Mouse (Mus musculus): Measurements from ENCODE around the gene Vmn1r21. TPM values are rescaled to one million over a fixed set of nuclear protein-coding genes. Genes with fewer than 3 reads are reported as not detected.

Vmn1r21 gene
- total and polyA plus RNA-seq, 3 experiments: 0.22 TPM; not detected in 2

DNA sequence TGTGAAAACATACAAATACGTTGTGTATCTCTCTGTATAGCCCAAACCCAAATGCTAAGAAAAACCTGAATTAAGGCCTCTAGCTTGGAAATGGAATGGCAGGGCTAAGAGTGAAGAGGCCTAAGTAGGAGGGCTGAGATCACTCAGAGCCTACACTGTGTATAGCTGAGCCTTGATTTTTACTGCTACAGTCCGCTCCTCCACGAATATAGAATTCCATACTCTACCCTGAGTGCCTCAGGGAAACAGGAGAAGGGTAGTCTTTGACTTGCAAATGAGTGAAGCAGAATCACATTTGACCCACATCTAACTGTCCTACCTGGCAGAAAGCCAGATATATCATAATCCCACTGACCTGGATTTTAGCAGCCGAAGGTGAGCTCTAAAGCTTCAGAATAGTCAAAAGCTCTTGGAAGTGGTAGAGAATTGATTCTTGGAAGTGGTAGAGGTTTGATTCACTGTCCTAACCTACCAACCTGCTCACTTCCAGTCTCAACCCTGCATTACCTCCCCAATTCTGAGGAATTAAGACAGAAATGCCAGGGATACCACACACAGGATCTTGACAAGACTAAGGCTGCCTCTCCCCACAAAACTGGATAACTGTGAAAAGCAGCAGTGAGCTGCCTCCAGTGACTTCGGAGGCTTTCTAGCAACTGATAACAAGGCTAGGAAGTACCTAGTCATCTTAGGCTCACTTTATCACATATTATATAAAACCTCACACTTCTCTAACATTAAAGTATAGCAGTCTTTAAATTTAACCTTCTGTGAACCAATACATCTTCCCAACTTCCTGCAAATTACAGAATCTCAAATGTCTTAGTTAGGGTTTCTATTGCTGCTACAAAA is 44.7 kb downstream of the Vmn1r21 start:
- H3K9me3 ChIP-seq (replicated peaks): no peaks in the 10 kb centered on the region
- H3K4me3 ChIP-seq (ENCODE audit: low read depth, low read length): no peak overlapping the region
- ATAC-seq (ENCODE audit: extremely low read depth, insufficient number of reproducible peaks, low FRiP score, poor library complexity, severe bottlenecking): no peak
- no peaks in the 10 kb centered on the region for H3K27me3 ChIP-seq (ENCODE audit: insufficient read depth, low read length)
- peaks cover 28% of the 10 kb centered on the region for H3K36me3 ChIP-seq (replicated peaks)
- TF ChIP-seq GATA1 (IDR thresholded peaks at IDR 0.05; ENCODE audit: borderline replicate concordance, low read length) (no peak), CTCF (IDR thresholded peaks at IDR 0.05; ENCODE audit: low read depth, low read length) (no peak), TAL1 (conservative IDR thresholded peaks at IDR 0.05; ENCODE audit: low read depth, low read length) (no peak), GATA2 (IDR thresholded peaks at IDR 0.05; ENCODE audit: borderline replicate concordance, low read depth, low read length) (no peak)
- no peaks in the 10 kb centered on the region for H3K4me1 ChIP-seq (ENCODE audit: insufficient read depth, low read depth, low read length)
- no peak for DNase-seq (ENCODE audit: low spot score)

DNA sequence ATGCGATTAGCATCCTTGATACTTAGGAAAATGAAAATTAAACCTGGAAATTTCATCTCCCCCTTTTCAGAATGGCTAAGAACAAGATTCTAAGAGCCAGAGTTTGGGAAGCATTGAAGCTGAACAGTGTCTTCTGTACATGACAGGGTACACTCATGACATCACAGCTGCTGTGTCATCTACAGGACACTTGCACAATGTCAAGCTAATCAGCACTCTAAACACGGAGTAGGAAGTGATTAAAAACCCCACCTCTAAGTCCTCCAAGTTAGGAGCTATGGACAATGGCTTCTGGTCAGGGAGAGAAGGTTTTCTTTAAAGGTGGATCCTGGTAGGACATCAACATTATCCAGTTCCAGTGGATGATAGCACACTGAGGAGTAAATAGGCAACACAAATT is 47.0 kb downstream of the Vmn1r21 start:
- TF ChIP-seq POLR2AphosphoS5 (IDR thresholded peaks at IDR 0.05; ENCODE audit: insufficient replicate concordance, low read depth, low read length) (no peak), GATA2 (IDR thresholded peaks at IDR 0.05; ENCODE audit: borderline replicate concordance, low read depth, low read length) (no peak), TAL1 (conservative IDR thresholded peaks at IDR 0.05; ENCODE audit: low read depth, low read length) (no peak), GATA1 (IDR thresholded peaks at IDR 0.05; ENCODE audit: borderline replicate concordance, low read length) (no peak), CTCF (IDR thresholded peaks at IDR 0.05; ENCODE audit: low read depth, low read length) (no peak)
- ATAC-seq (ENCODE audit: extremely low read depth, insufficient number of reproducible peaks, low FRiP score, poor library complexity, severe bottlenecking): no peak
- DNase-seq (ENCODE audit: low spot score): no peak
- H3K36me3 ChIP-seq (replicated peaks): peaks cover 28% of the 10 kb centered on the region
- H3K27me3 ChIP-seq (ENCODE audit: insufficient read depth, low read length): no peaks in the 10 kb centered on the region
- H3K4me3 ChIP-seq (ENCODE audit: low read depth, low read length): no peak overlapping the region
- no peaks in the 10 kb centered on the region for H3K9me3 ChIP-seq (replicated peaks)
- H3K4me1 ChIP-seq (ENCODE audit: insufficient read depth, low read depth, low read length): no peaks in the 10 kb centered on the region

DNA sequence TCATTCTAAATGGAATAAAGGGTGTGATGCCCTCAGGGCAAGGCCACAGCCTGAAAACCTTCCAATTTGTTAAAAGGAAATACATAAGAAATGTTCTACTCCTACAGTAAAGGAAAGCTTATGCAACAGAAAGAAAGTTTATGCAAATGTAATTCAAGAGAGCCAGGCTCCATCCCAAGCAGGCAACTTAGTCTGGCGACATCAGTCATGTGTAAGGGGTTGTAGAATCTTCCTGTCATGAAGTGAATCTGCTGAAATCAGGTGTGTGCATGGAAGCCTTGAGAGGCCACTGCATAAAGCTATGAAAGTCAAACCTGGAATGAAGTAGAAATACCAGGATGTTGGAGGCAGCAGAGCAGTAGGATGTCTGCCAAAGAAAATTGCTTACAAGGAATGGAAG is 51.2 kb downstream of the Vmn1r21 start:
- Histone ChIP-seq H3K4me3 (ENCODE audit: low read depth, low read length) (no peak overlapping the region), H3K4me1 (ENCODE audit: insufficient read depth, low read depth, low read length) (no peaks in the 10 kb centered on the region; the same call in 1 of the 2 replicates), H3K36me3 (replicated peaks) (peaks cover 10% of the 10 kb centered on the region), H3K9me3 (replicated peaks) (no peaks in the 10 kb centered on the region), H3K27me3 (ENCODE audit: insufficient read depth, low read length) (no peaks in the 10 kb centered on the region)
- TF ChIP-seq CTCF (IDR thresholded peaks at IDR 0.05; ENCODE audit: low read depth, low read length) (no peak), GATA1 (IDR thresholded peaks at IDR 0.05; ENCODE audit: borderline replicate concordance, low read length) (no peak)
- DNase-seq (ENCODE audit: low spot score) (no peak), ATAC-seq (ENCODE audit: extremely low read depth, insufficient number of reproducible peaks, low FRiP score, poor library complexity, severe bottlenecking) (no peak)

GRCm38 (mm10) chr6:57796853-57797423 is 53.2 kb downstream of the Vmn1r21 start:
- no peak for DNase-seq (ENCODE audit: low spot score)

GRCm38 (mm10) chr6:57795835-57796234 is 54.3 kb downstream of the Vmn1r21 start:
- peaks cover 10% of the 10 kb centered on the region for H3K36me3 ChIP-seq (replicated peaks)
- peaks cover 1% of the 10 kb centered on the region for H3K4me1 ChIP-seq (ENCODE audit: insufficient read depth, low read depth, low read length)
- no peak overlapping the region for H3K4me3 ChIP-seq (ENCODE audit: low read depth, low read length)
- DNase-seq (ENCODE audit: low spot score) (no peak), ATAC-seq (ENCODE audit: extremely low read depth, insufficient number of reproducible peaks, low FRiP score, poor library complexity, severe bottlenecking) (no peak)
- no peaks in the 10 kb centered on the region for H3K9me3 ChIP-seq (replicated peaks)
- H3K27me3 ChIP-seq (ENCODE audit: insufficient read depth, low read length): no peaks in the 10 kb centered on the region
- TF ChIP-seq POLR2AphosphoS5 (IDR thresholded peaks at IDR 0.05; ENCODE audit: insufficient replicate concordance, low read depth, low read length): no peak
- TF ChIP-seq GATA2 (IDR thresholded peaks at IDR 0.05; ENCODE audit: borderline replicate concordance, low read depth, low read length): no peak
- TF ChIP-seq CTCF (IDR thresholded peaks at IDR 0.05; ENCODE audit: low read depth, low read length): no peak
- TF ChIP-seq TAL1 (conservative IDR thresholded peaks at IDR 0.05; ENCODE audit: low read depth, low read length): no peak
- TF ChIP-seq GATA1 (IDR thresholded peaks at IDR 0.05; ENCODE audit: borderline replicate concordance, low read length): no peak

More at GRCm38 (mm10) chr6:57796853-57797423, 53.2 kb downstream of the Vmn1r21 start:
- ATAC-seq (ENCODE audit: extremely low read depth, insufficient number of reproducible peaks, low FRiP score, poor library complexity, severe bottlenecking): no peak
- no peak overlapping the region for H3K4me3 ChIP-seq (ENCODE audit: low read depth, low read length)
- H3K9me3 ChIP-seq (replicated peaks): no peaks in the 10 kb centered on the region
- no peaks in the 10 kb centered on the region; the same call in 1 of the 2 replicates for H3K4me1 ChIP-seq (ENCODE audit: insufficient read depth, low read depth, low read length)
- TF ChIP-seq GATA2 (IDR thresholded peaks at IDR 0.05; ENCODE audit: borderline replicate concordance, low read depth, low read length): no peak
- peaks cover 8% of the 10 kb centered on the region for H3K36me3 ChIP-seq (replicated peaks)
- no peaks in the 10 kb centered on the region for H3K27me3 ChIP-seq (ENCODE audit: insufficient read depth, low read length)

Other genes with a start within 250 kb of the Vmn1r21 start
- gene Pyurf, start 158.3 kb downstream of the Vmn1r21 start, total RNA-seq (2014; fragmentation: Nextera tagmentation): 10.8 and 12.0 TPM in 2 replicates
- gene Pyurf, start 158.3 kb downstream of the Vmn1r21 start, total RNA-seq (2017): 21.0 and 23.0 TPM in 2 replicates
- gene Pyurf, start 158.3 kb downstream of the Vmn1r21 start, polyA plus RNA-seq (2012): 13.8 and 20.6 TPM in 2 replicates
- 33.8 and 34.4 TPM in 2 replicates for gene Lancl2, start 147.8 kb downstream of the Vmn1r21 start, total RNA-seq (2014; fragmentation: Nextera tagmentation)
- gene Lancl2, start 147.8 kb downstream of the Vmn1r21 start, total RNA-seq (2017): 25.3 and 26.2 TPM in 2 replicates
- 22.1 and 23.3 TPM in 2 replicates for gene Lancl2, start 147.8 kb downstream of the Vmn1r21 start, polyA plus RNA-seq (2012)
- 17.0 and 31.9 TPM in 2 replicates for gene Vopp1, start 25.2 kb downstream of the Vmn1r21 start, total RNA-seq (2014; fragmentation: Nextera tagmentation)
- 32.8 and 37.1 TPM in 2 replicates for gene Vopp1, start 25.2 kb downstream of the Vmn1r21 start, total RNA-seq (2017)
- 5.3 and 5.4 TPM in 2 replicates for gene Vopp1, start 25.2 kb downstream of the Vmn1r21 start, polyA plus RNA-seq (2012)
- not detected in 2 replicates for gene Vmn1r22, start 57.7 kb upstream of the Vmn1r21 start, total RNA-seq (2014; fragmentation: Nextera tagmentation)
- gene Vmn1r22, start 57.7 kb upstream of the Vmn1r21 start, total RNA-seq (2017): 0.16 TPM in 1 of 2 replicates, not detected in the other
- gene Vmn1r22, start 57.7 kb upstream of the Vmn1r21 start, polyA plus RNA-seq (2012): not detected in 2 replicates
- gene Vmn1r23, start 76.5 kb upstream of the Vmn1r21 start, total RNA-seq (2014; fragmentation: Nextera tagmentation): not detected in 2 replicates
- gene Vmn1r23, start 76.5 kb upstream of the Vmn1r21 start, total RNA-seq (2017): not detected in 2 replicates
- not detected in 2 replicates for gene Vmn1r23, start 76.5 kb upstream of the Vmn1r21 start, polyA plus RNA-seq (2012)
- not detected in 2 replicates for gene Vmn1r24, start 111.2 kb upstream of the Vmn1r21 start, total RNA-seq (2014; fragmentation: Nextera tagmentation)
- not detected in 2 replicates for gene Vmn1r24, start 111.2 kb upstream of the Vmn1r21 start, total RNA-seq (2017)
- gene Vmn1r24, start 111.2 kb upstream of the Vmn1r21 start, polyA plus RNA-seq (2012): not detected in 2 replicates
- not detected in 2 replicates for gene Vmn1r25, start 130.5 kb upstream of the Vmn1r21 start, total RNA-seq (2014; fragmentation: Nextera tagmentation)
- 0.22 TPM in 1 of 2 replicates, not detected in the other for gene Vmn1r25, start 130.5 kb upstream of the Vmn1r21 start, total RNA-seq (2017)
- gene Vmn1r25, start 130.5 kb upstream of the Vmn1r21 start, polyA plus RNA-seq (2012): not detected in 2 replicates
- not detected in 2 replicates for gene Vmn1r26, start 164.8 kb upstream of the Vmn1r21 start, total RNA-seq (2014; fragmentation: Nextera tagmentation)
- gene Vmn1r26, start 164.8 kb upstream of the Vmn1r21 start, total RNA-seq (2017): 0.06 and 0.11 TPM in 2 replicates
- gene Vmn1r26, start 164.8 kb upstream of the Vmn1r21 start, polyA plus RNA-seq (2012): not detected in 2 replicates

Measured in G1E (cell line).